Mouse (Mus musculus): ENCODE data around the gene Tollip.

GRCm38 (mm10) chr7:141948906-141949798 is 30.8 kb upstream of the Tollip start, which contains the start of gene Brsk2:
- TF ChIP-seq CTCF (IDR thresholded peaks at IDR 0.05; ENCODE audit: extremely low read depth, insufficient read length, insufficient replicate concordance, low read depth, low read length) (no peak), POLR2A (IDR thresholded peaks at IDR 0.05; ENCODE audit: low read depth, low read length) (no peak)

Measured in small intestine, adult 2 months (tissue).